Mouse (Mus musculus) neural tube, embryonic 15.5 days (tissue): Measurements from ENCODE around the gene Pik3c2g. TPM values are rescaled to one million over a fixed set of nuclear protein-coding genes. Genes with fewer than 3 reads are reported as not detected.

ENCODE experiments used
- ATAC-seq: fragments of 200-750 bp; cut with Nextera tagmentation; 2 replicates; pipeline ENCODE4 v1.8.0; 2017; ENCODE audit warnings: mild to moderate bottlenecking, moderate TSS enrichment, moderate library complexity; ENCODE audit not compliant: low FRiP score
- H3K27ac ChIP-seq: fragments of 300-500 bp; sonication (generic); replicated peaks from 2 replicates; pipeline ENCODE4 v1.5.1; 2015; ENCODE audit warnings: mild to moderate bottlenecking, inconsistent platforms
- H3K27me3 ChIP-seq: fragments of 300-500 bp; sonication (generic); replicated peaks from 2 replicates; pipeline ENCODE4 v1.6.1; 2015; ENCODE audit warnings: inconsistent platforms
- H3K36me3 ChIP-seq: fragments of 300-500 bp; sonication (generic); 2 replicates; pipeline ENCODE4 v1.6.1; 2015; ENCODE audit warnings: inconsistent platforms
- H3K4me1 ChIP-seq: fragments of 300-500 bp; sonication (generic); 2 replicates; pipeline ENCODE4 v1.6.1; 2015; ENCODE audit warnings: inconsistent platforms
- H3K4me2 ChIP-seq: fragments of 300-500 bp; sonication (generic); 2 replicates; pipeline ENCODE4 v1.6.1; 2015; ENCODE audit warnings: inconsistent platforms, mild to moderate bottlenecking, moderate library complexity
- H3K4me3 ChIP-seq: fragments of 300-500 bp; sonication (generic); replicated peaks from 2 replicates; pipeline ENCODE4 v1.5.1; 2015; ENCODE audit warnings: mild to moderate bottlenecking, inconsistent platforms
- H3K9ac ChIP-seq: fragments of 300-500 bp; sonication (generic); replicated peaks from 2 replicates; pipeline ENCODE4 v1.6.1; 2015; ENCODE audit warnings: mild to moderate bottlenecking, inconsistent platforms
- H3K9me3 ChIP-seq: fragments of 300-500 bp; sonication (generic); replicated peaks from 2 replicates; pipeline ENCODE4 v1.6.1; 2016; ENCODE audit warnings: inconsistent platforms
- WGBS: fragments of 180-500 bp; shearing (Covaris S2); methylation state at CpG from one replicate; pipeline ENCODE4 v1.1.7; 2015; ENCODE audit warnings: mixed read lengths; 5-methylcytosine and 5-hydroxymethylcytosine counted together
- polyA plus RNA-seq: library from polyadenylated mRNA; unstranded; fragments of >200 nt; fragmentation: Nextera tagmentation; extraction: Ambion mirVana; gene quantifications from 2 replicates; pipeline ENCODE4 v1.2.1, GENCODE M21; 2015

Gene Pik3c2g
- polyA plus RNA-seq, 1 experiment from 2014 or later: 0.19 TPM

- Histone ChIP-seq H3K4me2 (no peak overlapping the region), H3K4me1 (peaks cover 5% of the 10 kb centered on the region; the same call in 1 of the 2 replicates), H3K27me3 (0 out of 2 replicates have a peak, but pooled peaks cover 2% of the 10 kb centered on the region), H3K4me3 (no peak overlapping the region), H3K9ac (no peak overlapping the region), H3K9me3 (no peaks in the 10 kb centered on the region), H3K27ac (no peak overlapping the region), H3K36me3 (no peaks in the 10 kb centered on the region)
- WGBS: 52% methylated on average over 3 of the region's 3 CpGs
- no peak for ATAC-seq
These were observed 5.1 kb downstream of the Pik3c2g start for GRCm38 (mm10) chr6:139592081-139592480.

- no peaks in the 10 kb centered on the region for H3K36me3 ChIP-seq
- no peak overlapping the region for H3K4me3 ChIP-seq
- H3K9me3 ChIP-seq: no peaks in the 10 kb centered on the region
- H3K9ac ChIP-seq: no peak overlapping the region
- no peak overlapping the region for H3K27ac ChIP-seq
- H3K4me1 ChIP-seq: no peaks in the 10 kb centered on the region
- 31% methylated on average over 2 of the region's 2 CpGs for WGBS
- no peak for ATAC-seq
- H3K4me2 ChIP-seq: no peak overlapping the region
- no peaks in the 10 kb centered on the region for H3K27me3 ChIP-seq
These were observed 9.4 kb downstream of the Pik3c2g start for GRCm38 (mm10) chr6:139596433-139596832.

DNA sequence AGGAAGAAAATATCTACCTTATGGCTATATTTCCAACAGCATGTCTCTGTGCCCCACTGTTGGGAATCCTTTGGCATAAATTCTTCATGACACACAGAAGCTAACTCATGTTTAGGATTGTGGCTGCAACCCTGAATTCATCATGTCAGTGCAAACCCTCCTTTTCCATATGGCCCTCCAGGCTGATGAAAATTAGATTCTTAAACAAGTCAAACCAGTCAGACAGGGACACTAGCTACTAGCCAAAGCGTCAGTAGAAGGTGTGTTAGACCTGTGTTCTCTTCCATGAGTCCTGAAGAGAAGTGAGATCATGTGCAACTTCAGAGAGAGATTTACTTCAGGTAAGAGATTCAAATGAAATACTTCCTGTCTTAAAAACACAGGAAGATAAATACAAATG lies 12.2 kb downstream of the Pik3c2g start:
- no peak overlapping the region for H3K27ac ChIP-seq
- no peaks in the 10 kb centered on the region for H3K36me3 ChIP-seq
- H3K4me2 ChIP-seq: no peak overlapping the region
- no peak overlapping the region for H3K4me3 ChIP-seq
- no peak for ATAC-seq
- H3K9me3 ChIP-seq: no peaks in the 10 kb centered on the region
- 85% methylated on average over 1 of the region's 1 CpGs for WGBS
- H3K9ac ChIP-seq: no peak overlapping the region
- no peaks in the 10 kb centered on the region for H3K4me1 ChIP-seq
- no peaks in the 10 kb centered on the region for H3K27me3 ChIP-seq

DNA sequence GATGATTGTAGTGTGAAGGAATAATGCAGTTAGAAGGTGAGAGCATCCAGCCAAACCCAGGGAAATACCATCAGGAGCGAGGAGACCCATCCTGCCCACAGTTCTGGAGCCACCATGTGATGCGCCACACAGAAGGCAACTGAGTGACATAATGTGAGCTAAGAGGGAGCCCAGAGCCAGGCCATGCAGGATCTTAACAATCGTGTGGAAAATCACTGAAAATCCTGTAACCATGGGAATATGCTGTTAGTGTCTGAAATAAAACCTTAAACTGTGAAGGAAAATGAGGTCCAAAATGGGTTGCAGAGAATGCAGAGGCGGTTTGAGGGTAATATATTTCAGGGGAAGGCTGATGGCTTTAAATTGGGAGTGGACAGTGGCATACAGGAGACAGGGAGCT lies 31.8 kb downstream of the Pik3c2g start:
- Histone ChIP-seq H3K4me3 (no peak overlapping the region), H3K4me2 (no peak overlapping the region), H3K4me1 (no peaks in the 10 kb centered on the region), H3K27me3 (no peaks in the 10 kb centered on the region), H3K36me3 (no peaks in the 10 kb centered on the region), H3K9me3 (no peaks in the 10 kb centered on the region), H3K27ac (no peak overlapping the region), H3K9ac (no peak overlapping the region)
- 88% methylated on average over 4 of the region's 4 CpGs for WGBS
- ATAC-seq: no peak

DNA sequence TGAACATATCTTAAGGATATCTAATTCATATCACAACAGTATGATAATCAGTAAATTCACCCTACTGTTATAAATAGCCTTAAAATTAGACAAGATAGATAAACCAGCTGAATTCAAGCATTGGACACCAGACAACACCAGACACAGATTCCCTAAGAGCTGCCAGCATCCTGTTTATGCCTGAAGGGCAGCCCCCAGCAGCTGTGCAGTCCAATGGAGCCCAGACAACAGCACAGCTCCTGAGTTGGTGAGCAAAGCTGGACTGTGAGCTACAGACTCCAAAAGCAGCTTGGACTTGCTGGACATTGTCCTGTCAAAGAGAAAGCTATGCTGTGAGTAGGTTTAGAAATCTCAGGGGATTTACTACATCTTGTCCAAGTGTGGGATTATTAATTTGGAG lies 37.7 kb downstream of the Pik3c2g start:
- no peak overlapping the region for H3K9ac ChIP-seq
- no peaks in the 10 kb centered on the region for H3K27me3 ChIP-seq
- H3K4me3 ChIP-seq: no peak overlapping the region
- H3K4me1 ChIP-seq: no peaks in the 10 kb centered on the region
- no peak overlapping the region for H3K27ac ChIP-seq
- no peaks in the 10 kb centered on the region for H3K9me3 ChIP-seq
- H3K36me3 ChIP-seq: no peaks in the 10 kb centered on the region
- H3K4me2 ChIP-seq: no peak overlapping the region
- no peak for ATAC-seq

DNA sequence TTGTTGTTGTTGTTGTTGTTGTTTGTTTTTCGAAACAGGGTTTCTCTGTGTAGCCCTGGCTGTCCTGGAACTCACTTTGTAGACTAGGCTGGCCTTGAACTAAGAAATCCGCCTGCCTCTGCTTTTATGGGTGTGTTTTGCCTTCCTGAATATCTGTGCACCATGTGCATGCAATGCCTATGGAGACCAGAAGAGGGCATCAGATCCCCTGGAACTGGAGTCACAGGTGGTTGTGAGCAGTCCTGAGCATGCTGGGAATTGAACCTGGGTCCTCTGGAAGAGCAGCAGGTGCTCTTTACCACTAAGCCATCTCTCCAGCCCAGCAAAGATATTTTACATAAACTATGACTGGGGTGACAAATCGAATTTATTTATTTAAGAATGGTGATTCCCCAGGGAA lies 47.5 kb downstream of the Pik3c2g start:
- 88% methylated on average over 3 of the region's 3 CpGs for WGBS
- no peaks in the 10 kb centered on the region for H3K4me1 ChIP-seq

GRCm38 (mm10) chr6:139655399-139655798 lies 68.4 kb downstream of the Pik3c2g start:
- ATAC-seq: no peak
- no peak overlapping the region for H3K9ac ChIP-seq
- no peak overlapping the region for H3K27ac ChIP-seq
- H3K9me3 ChIP-seq: no peaks in the 10 kb centered on the region
- WGBS: 35% methylated on average over 4 of the region's 4 CpGs
- no peaks in the 10 kb centered on the region for H3K4me1 ChIP-seq
- H3K4me3 ChIP-seq: no peak overlapping the region
- no peaks in the 10 kb centered on the region for H3K36me3 ChIP-seq
- H3K27me3 ChIP-seq: no peaks in the 10 kb centered on the region
- no peak overlapping the region for H3K4me2 ChIP-seq

More for the DNA sequence above, 47.5 kb downstream of the Pik3c2g start:
- H3K4me3 ChIP-seq: no peak overlapping the region
- no peaks in the 10 kb centered on the region for H3K27me3 ChIP-seq
- H3K4me2 ChIP-seq: no peak overlapping the region
- no peak overlapping the region for H3K27ac ChIP-seq
- H3K9ac ChIP-seq: no peak overlapping the region
- no peaks in the 10 kb centered on the region for H3K9me3 ChIP-seq
- no peaks in the 10 kb centered on the region for H3K36me3 ChIP-seq
- ATAC-seq: no peak

DNA sequence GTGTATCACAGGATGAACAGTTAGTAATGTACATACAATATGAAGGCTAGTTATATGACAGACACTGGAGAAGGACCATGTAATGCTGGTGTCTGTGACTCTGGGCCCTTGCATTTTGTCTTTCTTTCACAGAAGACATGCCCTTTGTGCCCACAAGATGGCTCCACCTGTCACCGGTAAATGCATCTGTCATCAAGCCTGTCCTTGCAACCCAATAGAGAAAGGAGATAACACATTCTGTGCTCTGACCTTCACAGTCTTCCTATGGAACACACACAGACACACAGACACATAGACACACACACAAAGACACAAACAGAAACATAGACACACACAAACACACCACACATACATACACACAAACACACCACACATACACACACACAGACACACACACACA lies 75.4 kb downstream of the Pik3c2g start:
- no peak overlapping the region for H3K4me3 ChIP-seq
- WGBS: 44% methylated on average over 1 of the region's 1 CpGs
- H3K36me3 ChIP-seq: no peaks in the 10 kb centered on the region
- no peak overlapping the region for H3K9ac ChIP-seq
- H3K9me3 ChIP-seq: no peaks in the 10 kb centered on the region
- H3K4me2 ChIP-seq: no peak overlapping the region
- H3K4me1 ChIP-seq: no peaks in the 10 kb centered on the region
- no peaks in the 10 kb centered on the region for H3K27me3 ChIP-seq
- H3K27ac ChIP-seq: no peak overlapping the region
- ATAC-seq: 0 out of 2 replicates have a peak, but pooled peaks have one; percentile 28

DNA sequence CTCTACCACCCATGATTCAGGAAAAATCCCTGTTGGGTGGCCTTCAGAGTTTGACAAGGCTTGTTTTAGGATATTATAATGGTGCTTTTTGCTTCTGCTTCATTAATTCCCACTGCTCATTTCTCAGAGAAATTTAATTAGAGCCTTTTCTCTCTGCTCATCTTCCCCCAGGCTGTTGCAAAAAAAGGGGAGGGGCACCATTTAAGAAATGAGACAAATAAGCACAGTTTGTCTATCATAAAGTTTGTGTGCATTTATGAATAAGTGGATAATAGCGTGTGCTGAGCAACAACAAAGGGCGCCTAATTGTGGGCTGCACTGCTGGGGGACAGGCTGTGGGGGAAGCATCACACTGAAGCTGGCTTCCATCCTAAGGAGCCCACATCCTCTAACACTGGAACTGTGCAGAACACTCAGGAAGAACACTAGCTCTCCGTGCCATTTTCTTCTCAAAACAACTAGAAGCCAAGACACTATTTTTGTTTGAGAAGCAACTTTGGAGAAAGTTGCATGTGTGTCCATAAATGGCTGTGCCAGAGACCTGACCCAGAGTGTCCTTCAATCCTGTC lies 131.5 kb downstream of the Pik3c2g start:
- no peak for ATAC-seq

DNA sequence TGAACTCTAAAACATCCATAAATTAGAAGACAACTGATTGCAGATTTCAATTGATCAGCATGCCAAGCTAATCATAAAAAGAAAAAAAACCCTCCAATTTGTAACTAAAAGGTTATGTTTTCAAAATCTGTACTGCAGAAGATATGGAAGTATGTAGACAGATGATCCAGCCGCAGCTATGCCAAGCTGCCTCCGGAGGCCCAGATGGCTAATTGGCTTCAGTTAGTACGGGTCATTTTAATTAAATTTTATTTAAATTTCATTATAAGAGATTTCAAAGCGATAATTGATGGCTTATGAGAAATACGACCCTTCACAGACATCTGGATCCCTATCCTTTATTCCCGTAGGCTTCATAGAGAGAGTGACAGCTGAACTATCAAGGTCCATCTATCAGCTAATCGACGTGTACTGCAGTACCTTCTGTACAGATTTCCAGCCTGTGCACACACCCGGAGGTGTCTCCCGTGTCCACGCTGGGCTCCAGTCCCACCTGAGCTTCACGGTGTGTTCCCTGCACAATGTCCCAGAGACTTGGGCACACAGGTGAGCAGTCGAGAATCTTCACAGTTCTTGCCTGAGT lies 132.7 kb downstream of the Pik3c2g start:
- H3K27me3 ChIP-seq: no peaks in the 10 kb centered on the region
- H3K9ac ChIP-seq: no peak overlapping the region
- no peaks in the 10 kb centered on the region for H3K36me3 ChIP-seq
- no peaks in the 10 kb centered on the region for H3K9me3 ChIP-seq
- no peak overlapping the region for H3K4me3 ChIP-seq
- no peak overlapping the region for H3K27ac ChIP-seq
- no peak overlapping the region for H3K4me2 ChIP-seq
- 44% methylated on average over 13 of the region's 13 CpGs for WGBS
- H3K4me1 ChIP-seq: no peaks in the 10 kb centered on the region
- ATAC-seq: no peak

More for the DNA sequence above, 131.5 kb downstream of the Pik3c2g start:
- Histone ChIP-seq H3K27ac (no peak overlapping the region), H3K4me1 (no peaks in the 10 kb centered on the region), H3K27me3 (no peaks in the 10 kb centered on the region), H3K4me3 (no peak overlapping the region), H3K36me3 (no peaks in the 10 kb centered on the region), H3K9ac (no peak overlapping the region), H3K9me3 (no peaks in the 10 kb centered on the region), H3K4me2 (no peak overlapping the region)
- 73% methylated on average over 3 of the region's 3 CpGs for WGBS

- no peaks in the 10 kb centered on the region for H3K36me3 ChIP-seq
- WGBS: 88% methylated on average over 9 of the region's 9 CpGs
These were observed 148.9 kb downstream of the Pik3c2g start for GRCm38 (mm10) chr6:139735708-139736626.

DNA sequence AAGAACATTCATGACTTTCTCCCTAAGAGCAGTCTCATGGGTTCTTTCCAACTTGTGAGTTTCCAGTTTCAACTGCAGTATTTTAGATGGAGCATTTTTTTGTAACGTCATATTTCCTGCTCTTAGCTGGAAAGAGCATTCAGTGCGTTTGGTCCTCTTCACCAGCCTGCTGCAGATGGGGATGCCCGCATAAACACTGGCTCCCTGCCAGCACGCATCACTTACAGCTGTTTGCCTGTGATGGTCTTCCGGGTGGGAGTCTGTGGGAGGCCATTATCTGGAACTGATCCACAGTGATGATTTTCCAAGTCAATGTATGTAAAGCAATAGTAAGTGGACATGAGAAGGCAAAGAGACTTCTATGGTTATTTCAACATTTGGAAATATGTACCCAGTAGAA lies 151.3 kb downstream of the Pik3c2g start:
- no peak for ATAC-seq
- no peak overlapping the region for H3K9ac ChIP-seq
- H3K27me3 ChIP-seq: no peaks in the 10 kb centered on the region
- no peaks in the 10 kb centered on the region for H3K36me3 ChIP-seq
- H3K9me3 ChIP-seq: no peaks in the 10 kb centered on the region
- no peaks in the 10 kb centered on the region; the same call in 1 of the 2 replicates for H3K4me1 ChIP-seq
- H3K27ac ChIP-seq: no peak overlapping the region
- WGBS: 33% methylated on average over 5 of the region's 5 CpGs
- no peak overlapping the region for H3K4me3 ChIP-seq
- no peak overlapping the region for H3K4me2 ChIP-seq

More at GRCm38 (mm10) chr6:139735708-139736626, 148.9 kb downstream of the Pik3c2g start:
- Histone ChIP-seq H3K9ac (no peak overlapping the region), H3K27me3 (no peaks in the 10 kb centered on the region), H3K27ac (no peak overlapping the region), H3K4me2 (no peak overlapping the region), H3K4me3 (no peak overlapping the region), H3K4me1 (no peaks in the 10 kb centered on the region; the same call in 1 of the 2 replicates), H3K9me3 (no peaks in the 10 kb centered on the region)
- ATAC-seq: no peak
